Mouse (Mus musculus) small intestine, adult 2 months (tissue): ENCODE measurements at regions not wholly inside any gene's neighbourhood (a gene's known extent, or its start where the extent isn't known, plus 50 kb on each side); places are given as distances from the start of the nearest gene placed in this dataset.

Experiments
- CTCF ChIP-seq: fragments of 200-500 bp; IDR thresholded peaks from 2 replicates; pipeline ENCODE4 v1.5.1; 2012; ENCODE audit warnings: low read depth, mild to moderate bottlenecking, control low read depth, inconsistent platforms, low read length, moderate library complexity, mixed read lengths; ENCODE audit not compliant: insufficient replicate concordance, insufficient read length; ENCODE audit errors: extremely low read depth
- POLR2A ChIP-seq: fragments of 200-500 bp; IDR thresholded peaks from 2 replicates; pipeline ENCODE4 v1.6.1; 2012; ENCODE audit warnings: low read depth, mild to moderate bottlenecking, control low read depth, inconsistent platforms, low read length, moderate library complexity

DNA sequence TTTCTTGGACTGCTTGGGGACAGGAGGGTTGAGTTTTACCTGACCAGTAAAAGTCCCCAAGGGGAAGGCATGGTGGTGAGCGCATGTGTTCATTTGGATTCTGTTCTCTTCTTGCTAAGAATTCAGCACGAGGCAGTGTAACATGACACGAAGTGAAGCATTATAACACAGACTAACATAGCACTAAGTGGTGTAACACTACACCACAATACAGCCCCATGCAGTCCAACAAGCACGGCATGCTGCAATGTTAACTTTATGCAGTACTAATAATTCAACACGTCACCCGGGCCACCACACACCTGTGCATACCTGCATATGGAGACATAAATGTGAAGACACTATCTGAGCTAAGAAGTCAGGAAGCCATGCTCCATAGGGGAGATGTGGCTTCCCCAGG, 219.2 kb downstream of the Gadd45g start:
- TF ChIP-seq POLR2A (no peak), CTCF (no peak)
